Mouse (Mus musculus): ENCODE results near the gene Pfkp. TPM values are rescaled to one million over a fixed set of nuclear protein-coding genes. Genes with fewer than 3 reads are reported as not detected.

The Pfkp gene
- total RNA-seq, 2 experiments from 2014 or later, result 201 to 202 TPM

DNA sequence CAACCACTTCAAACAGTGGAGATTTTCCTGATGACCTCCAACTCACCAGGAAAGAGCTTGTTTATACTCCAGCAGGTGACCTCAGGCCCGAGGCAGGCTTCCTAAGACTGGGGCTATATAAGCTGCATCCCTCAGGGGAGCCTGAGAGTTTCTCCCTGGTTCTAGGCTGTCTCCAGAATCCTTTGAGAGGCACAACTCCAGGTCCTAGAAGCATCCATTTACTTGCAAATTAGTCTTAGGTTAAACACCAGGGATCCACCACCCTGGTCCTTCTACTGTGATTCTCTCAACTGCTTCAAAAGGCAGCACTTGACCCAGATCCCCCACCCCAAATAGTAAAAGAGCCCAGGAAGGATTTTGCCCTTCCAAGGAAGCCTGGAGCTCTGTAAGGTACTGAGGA, 10.2 kb downstream of the Pfkp start:
- DNase-seq (ENCODE audit: extremely low spot score in 1 of 2, low spot score in 1 of 2), result no peak

DNA sequence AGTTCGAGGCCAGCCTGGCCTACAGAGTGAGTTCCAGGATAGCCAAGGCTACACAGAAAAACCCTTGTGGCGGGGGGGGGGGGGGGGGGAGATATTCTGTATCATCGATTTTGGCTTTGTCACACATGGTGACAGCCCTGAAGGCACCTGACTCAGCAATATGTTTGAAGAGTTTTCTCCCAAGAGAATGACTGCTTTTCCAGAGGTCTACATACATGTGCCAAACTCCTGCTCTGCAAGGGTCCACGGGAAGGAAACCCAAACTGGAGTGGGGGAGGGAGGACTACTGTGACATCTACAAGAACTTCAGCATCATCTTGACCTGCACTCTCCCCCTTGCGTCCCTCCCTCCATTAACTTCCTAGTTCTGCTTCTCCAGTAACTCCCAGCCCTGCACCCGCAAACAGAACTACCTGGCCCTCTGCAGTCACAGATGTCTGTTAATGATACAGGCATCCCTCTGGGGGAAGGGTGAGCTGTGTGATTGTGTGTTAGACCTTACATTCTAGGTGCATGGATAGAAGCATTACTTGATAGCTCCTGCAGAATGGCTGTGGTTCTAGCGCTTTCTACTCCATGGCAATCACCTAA, 10.9 kb downstream of the Pfkp start:
- DNase-seq (ENCODE audit: extremely low spot score in 1 of 2, low spot score in 1 of 2), result no peak

DNA sequence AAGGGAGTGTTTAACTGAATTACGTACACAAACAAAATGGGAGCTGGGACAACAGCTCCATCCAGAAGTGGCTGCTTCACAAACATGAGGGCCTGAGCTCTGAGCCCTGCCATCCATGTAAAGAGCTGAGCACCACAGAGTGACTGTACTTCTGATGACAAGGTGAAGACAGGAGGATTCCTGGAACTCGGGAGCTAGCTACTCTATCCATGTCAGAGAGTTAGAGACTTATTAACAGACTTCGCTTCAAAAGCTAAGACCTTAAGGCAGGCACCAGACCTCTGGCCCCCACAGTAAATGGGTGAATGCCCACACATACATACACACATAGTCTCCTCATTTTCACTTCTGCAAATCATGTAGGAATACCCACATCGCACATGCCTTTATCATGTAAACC, 11.6 kb downstream of the Pfkp start:
- no peak for DNase-seq (ENCODE audit: extremely low spot score in 1 of 2, low spot score in 1 of 2)

DNA sequence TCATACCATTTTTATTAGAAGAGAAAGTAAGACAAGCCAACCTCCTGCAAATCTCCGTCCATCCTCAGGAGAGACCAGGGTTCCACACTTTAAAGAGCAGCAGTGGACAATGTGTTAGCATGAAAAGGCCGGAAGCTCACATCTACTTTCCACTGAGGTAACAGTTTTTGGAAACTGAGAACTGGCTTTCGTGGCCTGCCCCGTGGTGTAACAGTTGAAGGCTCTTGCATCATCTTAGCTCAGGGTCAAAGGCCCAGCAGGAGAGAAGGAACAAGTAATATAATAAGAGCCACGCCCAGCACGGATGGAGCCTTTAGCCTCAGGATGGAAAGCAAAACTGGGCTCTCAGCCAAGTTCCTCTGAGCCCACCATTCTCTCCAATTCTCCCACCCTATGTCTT, 12.1 kb downstream of the Pfkp start:
- no peak for DNase-seq (ENCODE audit: extremely low spot score in 1 of 2, low spot score in 1 of 2)

DNA sequence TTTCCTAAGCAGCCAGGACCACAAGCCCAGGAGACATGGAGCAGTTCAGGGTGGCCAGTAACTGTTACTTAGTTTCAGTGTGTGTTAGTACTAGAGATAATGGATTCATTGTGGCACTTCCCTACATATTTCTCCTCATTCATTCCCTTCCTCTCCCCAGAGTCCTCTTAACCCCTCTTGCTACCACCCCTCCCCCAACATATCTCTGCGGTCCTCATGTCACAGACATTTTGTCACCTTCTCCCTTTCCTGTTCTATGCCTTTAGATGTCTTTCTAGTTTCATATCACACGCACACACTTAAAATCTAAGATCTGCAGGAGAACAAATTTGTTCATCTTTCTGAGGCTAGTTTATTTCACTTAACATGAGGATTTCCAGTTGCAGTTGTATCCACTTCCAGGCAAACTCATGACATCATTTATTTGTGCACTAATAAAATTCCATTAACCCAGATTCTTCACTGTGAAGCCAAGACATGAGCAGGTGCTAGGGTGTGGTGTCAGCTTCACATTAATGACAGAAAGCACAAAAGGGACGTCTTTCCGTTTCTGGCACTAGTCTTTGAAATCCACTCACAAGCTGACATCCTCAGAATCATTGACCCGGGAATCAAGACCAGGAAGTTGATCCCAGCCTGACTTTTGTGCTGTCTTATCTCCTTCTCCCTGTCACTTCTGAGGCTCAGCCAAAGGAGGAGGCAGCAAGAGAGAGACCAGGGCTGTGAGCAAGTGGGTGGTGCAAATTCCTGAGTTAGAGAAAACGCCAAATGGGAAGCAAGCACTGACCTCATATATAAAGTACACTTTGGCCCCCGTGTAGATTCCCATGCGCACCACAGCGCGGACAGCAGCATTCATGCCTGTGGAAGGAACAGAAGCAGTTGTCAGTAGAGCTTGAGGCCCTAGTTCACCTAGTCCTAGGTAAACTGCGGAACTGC, 13.2 kb downstream of the Pfkp start:
- no peak for DNase-seq (ENCODE audit: extremely low spot score in 1 of 2, low spot score in 1 of 2)

DNA sequence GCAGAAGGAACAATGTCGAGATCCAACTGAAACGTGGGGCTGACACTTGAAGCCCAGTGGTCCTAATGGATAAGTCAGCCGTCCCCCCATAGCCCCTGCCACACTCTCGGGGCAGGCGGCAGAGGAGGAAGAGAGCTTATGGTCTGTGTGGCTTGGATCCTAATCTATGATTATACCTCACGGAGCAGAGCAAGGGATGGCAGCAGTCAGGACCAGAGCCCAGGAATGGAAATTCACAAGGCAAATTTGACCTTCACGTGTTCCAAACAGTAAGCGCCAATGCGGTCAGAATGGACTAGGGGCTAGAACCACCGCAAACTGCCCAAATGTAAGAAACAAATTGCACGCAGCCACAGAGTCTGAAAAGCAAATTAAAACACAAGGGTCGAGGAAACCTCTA, 14.5 kb downstream of the Pfkp start:
- no peak for DNase-seq (ENCODE audit: extremely low spot score in 1 of 2, low spot score in 1 of 2)

DNA sequence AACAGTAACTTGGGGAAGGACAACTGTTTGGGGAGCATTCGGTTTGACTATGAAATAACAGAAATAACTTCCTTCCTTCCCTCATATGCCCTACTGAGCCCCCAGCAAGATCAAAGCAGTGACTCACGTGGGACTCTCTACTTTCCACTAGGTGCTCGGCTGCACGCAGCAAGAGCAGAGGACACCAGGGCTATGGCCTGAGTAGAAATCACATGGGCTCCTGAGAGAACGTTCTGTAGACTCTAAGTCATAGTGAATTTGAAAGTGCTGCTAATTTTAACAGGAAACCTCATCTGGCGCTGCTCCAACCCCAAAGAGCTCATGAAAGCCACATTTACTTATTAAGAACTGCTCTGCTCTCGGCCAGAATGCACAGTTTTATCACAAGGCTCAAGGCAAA, 15.1 kb downstream of the Pfkp start:
- DNase-seq (ENCODE audit: extremely low spot score in 1 of 2, low spot score in 1 of 2), result peak in 1 of 2 experiments; percentile 29

DNA sequence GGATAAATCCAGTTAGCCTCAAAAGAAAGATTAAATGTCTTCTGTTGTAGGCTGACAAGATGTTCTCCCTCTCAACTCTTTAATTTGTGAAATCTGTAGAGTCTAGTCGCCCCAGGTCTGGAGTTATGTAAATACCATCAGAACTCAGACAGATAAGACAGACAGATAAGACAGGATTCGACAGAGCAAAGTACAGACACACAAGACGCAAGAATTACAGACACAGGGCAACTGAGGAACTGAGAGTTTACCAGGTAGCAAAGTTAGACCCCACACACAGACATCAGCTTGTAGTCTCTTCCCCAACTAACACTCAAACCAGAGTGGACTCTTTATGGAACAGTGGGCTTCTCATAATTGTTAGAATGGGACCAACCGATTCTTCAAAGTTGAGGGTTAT, 15.6 kb downstream of the Pfkp start:
- DNase-seq (ENCODE audit: extremely low spot score in 1 of 2, low spot score in 1 of 2), result no peak

DNA sequence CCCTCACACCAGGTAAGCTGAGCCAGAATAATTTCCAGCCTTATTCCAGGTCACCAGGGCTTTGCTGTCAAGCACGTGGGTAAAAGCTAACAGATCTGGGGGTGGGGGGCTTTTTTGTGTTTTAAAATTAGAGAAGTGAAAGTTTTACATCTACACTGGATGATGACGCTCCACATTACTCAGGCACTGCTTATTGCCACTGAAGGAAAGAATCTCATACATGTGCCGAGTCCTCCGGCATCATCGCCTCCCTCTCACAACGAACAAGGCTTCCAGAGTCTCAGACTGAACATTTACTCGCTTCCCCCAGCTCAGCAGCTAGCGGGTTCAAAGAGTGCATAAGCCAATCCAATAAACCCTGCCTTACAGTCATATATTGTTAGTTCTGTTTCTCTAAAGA, 16.1 kb downstream of the Pfkp start:
- DNase-seq (ENCODE audit: extremely low spot score in 1 of 2, low spot score in 1 of 2), result no peak

DNA sequence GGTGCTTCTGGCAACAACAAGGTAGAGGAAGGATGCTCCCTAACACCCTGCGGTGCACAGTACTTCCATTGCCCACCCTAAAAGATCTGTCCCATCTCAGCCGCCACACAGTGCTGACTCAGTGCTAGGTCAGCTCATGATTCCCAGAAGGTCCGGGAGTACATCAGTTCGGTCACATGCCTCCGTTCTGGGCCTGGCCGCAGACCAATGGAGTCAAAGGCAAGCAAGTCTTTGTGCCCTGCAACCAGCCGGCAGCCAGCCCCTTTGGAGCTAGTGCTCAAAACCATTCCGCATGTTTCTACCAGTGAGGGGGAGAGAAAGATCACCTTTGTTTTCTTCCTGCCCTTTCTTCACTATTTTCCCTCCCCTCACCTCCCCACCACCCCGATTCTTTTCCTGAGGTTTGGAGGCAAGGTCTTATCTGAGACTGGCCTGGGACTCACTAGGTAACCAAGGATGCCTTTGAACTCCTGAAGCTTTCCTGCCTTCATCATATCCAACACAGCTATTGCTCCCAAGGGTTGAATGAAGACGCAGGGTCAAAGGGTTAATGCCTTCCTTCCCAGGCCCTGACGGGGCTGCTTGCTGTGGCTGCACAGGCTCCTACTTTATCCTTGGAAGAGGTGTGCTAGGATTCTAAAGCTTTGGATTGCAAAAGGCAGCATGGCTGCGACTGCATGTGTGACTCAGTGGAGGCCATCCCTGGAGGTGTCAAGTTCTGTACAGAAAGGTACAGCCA, 16.6 kb downstream of the Pfkp start:
- DNase-seq (ENCODE audit: extremely low spot score in 1 of 2, low spot score in 1 of 2), result no peak

DNA sequence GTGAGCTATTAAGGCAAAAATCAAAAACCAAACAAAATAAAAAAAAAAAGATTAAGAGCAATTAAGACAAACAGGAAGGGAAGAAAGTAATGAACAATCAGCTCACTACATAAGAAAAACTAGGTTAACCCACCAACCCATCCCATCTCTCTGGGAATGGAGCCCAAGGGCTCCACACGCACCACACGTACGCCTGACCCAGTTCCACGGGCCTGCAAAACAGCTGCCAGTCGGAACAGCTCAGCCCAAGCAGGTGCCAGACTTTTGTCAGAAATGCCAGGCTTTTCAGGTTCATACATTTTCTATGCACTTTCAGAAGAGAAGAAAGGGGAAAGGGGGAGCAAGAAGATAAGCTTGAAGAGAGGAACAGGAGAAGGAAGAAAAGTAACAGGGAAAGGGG, 17.9 kb downstream of the Pfkp start:
- DNase-seq (ENCODE audit: extremely low spot score in 1 of 2, low spot score in 1 of 2), result no peak

DNA sequence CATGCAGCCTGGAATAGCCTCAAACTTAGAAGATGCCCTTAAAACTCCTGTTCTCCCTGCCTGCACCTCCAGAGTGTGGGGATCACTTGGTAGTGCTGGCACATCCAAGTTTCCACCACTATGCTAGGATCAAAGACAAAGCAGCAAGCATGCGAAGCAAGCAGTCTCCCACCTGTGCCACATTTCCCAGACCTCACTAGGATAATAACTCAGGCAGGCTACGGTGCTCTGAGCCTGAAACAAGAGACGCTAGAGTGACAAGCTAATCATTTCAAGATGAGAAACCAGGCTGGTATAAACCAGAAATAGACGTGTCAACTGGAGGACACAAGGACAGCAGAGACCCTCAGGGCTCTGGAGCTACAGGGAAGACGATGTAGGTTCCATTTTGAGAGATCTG, 18.6 kb downstream of the Pfkp start:
- DNase-seq (ENCODE audit: extremely low spot score in 1 of 2, low spot score in 1 of 2), result no peak

DNA sequence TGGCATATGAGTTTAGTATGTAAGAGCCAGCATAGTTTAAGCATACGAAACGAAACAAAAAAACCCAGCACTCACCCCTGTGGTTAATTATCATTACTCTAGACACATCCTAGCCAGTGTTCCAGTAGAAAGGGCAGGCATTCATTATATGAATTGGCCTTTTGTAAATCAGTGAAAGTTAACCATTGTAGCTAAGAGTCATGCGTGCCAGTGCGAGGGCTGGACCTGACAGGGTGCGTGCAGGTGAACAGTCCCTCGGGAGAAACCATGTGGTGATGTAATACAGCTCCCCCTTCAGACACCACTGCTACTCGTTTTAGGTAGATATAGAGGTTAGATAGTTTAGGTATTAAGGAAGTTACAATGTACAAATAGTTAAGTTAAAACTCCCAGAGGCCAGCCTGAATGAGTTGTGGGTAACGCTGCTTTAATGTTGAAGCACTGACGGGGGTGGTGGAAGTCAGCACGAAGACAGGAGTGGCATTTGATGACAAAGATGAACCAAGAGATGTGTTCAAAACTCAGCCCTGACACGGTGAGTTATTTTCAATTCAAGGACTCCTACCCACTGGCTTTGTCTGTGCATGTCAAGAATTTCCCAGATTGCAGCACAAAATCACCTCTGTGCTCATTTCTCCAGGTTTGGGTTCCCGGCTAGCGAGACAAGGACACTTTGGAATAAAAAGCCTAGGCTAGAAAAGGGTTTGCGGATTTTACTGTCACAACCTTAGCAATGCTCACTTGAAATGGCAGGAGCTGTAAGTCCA, 19.4 kb downstream of the Pfkp start:
- DNase-seq (ENCODE audit: extremely low spot score in 1 of 2, low spot score in 1 of 2), result no peak

DNA sequence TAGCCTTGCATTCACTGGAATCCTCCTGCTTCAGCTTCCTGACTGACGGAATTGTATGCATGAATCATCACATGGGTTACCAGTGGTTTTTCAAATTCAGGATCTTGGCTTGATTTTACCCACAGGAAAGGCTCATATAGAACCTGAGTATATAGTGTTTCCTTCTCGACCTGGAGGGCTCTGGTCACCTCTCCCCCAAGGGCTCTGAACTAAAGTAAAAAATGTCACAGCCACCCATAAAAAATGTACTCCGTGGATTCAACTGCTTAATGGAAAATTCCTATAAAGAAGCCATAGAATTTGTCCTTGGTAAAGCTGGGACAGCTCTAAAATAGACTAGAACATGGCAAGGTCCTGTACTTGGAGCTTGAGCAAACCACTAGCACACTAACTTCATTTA, 20.3 kb downstream of the Pfkp start:
- no peak for DNase-seq (ENCODE audit: extremely low spot score in 1 of 2, low spot score in 1 of 2)

DNA sequence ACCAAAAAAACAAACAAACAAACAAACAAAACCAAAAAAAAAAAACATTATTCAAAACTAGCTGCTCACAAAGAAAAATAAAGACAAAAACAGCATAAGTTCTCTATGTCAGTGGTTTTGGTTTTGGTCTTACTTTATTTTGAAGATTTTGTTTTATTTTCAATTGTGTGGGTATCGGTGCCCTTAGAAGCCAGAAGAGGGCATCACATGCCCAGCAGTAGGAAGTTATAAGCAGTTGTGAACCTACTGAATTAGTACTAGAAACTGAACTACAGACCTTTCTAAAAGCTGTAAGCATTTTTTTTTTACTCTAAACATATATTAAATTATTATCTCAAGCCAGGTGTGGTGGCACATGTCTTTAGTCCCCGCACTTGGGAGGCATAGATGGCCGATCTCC, 21.2 kb downstream of the Pfkp start:
- DNase-seq (ENCODE audit: extremely low spot score in 1 of 2, low spot score in 1 of 2), result no peak

DNA sequence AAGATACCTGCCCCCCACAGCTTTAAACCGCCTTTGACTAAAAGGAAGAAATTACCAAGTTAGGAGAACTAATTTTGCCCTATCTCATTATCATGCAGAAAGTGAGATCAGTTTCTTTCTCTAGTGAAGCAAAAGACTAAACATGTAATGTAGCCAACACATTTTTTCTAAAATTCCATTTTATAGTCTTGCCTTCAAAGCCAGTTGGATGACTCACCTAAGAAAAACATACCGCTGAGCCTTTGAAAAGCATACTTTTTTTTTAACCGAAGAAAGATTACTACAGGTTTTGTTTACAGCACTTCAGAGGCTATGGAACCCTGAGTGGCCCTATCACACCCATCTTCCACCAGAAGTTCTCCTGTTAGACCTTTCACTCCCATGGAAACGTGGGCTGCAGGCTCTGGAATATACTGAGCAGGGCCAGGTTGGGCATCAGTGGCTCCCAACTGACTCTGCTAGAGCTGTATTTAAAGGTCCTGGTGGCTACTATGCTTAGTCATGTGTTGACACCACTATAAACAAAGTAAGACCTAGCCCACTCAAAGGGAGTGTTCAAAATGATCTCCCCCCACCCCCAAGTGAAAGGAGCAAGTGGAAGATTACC, 22.0 kb downstream of the Pfkp start:
- DNase-seq (ENCODE audit: extremely low spot score in 1 of 2, low spot score in 1 of 2), result no peak

DNA sequence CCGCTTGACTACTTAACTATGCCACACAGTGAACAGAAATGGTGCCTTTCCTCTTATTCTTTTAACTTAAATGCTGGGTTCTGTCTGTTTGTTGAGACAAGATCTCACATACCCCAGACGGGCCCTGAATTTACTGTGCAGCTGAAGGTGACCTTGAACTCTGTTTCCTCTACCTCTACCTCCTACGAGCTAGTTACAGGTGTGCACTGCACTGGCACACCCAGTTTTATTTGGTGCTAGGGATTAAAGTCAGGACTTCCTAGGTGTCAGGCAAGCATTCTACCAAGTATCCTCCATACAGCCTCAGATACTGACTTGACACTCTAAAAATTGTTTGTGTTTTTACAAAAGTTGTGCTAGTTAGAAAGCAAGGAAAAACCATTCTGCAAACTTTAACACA, 22.6 kb downstream of the Pfkp start:
- DNase-seq (ENCODE audit: extremely low spot score in 1 of 2, low spot score in 1 of 2), result no peak

DNA sequence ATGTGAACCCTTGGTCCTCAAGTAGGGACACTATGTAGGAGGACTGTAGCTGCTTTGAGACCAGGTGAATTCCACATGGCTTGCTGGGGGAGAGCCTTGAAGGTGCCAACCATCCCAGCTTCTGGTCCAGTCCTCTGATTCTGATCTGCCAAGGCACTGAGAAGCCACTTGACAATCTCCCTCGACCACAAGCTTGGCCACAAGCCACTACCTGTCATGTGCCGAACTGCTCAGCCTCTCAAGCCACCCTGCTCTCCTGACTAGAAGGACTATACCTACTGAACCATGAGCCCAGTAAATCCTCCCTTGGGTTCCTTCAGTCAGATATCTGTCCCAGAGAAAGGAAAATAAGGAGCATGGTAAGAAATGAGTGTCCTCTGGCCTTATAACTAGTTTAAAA, 24.0 kb downstream of the Pfkp start:
- DNase-seq (ENCODE audit: extremely low spot score in 1 of 2, low spot score in 1 of 2), result no peak

DNA sequence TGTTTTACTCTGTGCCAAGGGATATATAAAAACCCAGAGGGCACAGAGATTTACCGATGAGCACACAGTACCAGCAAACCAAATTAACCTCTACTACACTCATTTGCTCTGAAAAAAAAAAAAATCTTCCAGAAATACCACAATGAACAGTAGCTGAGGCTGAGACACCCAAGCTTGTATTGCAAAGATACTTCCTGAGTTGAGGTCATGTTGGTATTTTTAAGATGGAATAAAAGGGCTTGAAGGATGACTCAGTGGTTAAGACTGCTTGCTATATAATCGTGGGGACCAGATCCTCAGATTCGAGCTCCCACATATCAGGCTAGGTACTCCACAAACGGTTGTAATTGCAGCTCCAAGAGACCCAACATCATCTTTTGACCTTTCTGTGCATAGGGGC, 24.5 kb downstream of the Pfkp start:
- DNase-seq (ENCODE audit: extremely low spot score in 1 of 2, low spot score in 1 of 2), result no peak

DNA sequence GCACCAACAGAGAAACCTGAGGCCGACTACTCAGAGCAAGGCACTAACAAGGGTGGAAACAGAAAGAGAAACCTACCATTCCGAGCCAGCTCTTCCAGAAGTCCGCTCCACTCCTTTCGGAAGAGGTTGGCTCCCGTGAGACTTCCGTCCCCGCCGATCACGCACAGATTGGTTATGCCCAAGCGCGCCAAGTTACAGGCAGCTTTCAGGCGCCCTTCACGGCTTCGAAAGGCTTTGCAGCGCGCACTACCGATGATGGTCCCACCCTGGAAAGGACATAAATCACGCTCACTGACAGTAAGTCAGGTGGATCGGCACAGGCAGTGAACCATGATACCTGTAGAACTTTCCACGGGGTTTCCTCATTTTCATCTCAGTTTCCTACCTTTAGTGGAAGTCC, 26.7 kb downstream of the Pfkp start:
- no peak for DNase-seq (ENCODE audit: extremely low spot score in 1 of 2, low spot score in 1 of 2)

All from layer of hippocampus, postnatal 25 days (tissue).